Mouse (Mus musculus): ENCODE data around the gene Pigl. TPM values are rescaled to one million over a fixed set of nuclear protein-coding genes. Genes with fewer than 3 reads are reported as not detected.
"Not testable (repeated sequence)": the region's sequence is repeated elsewhere in the genome, so short reads cannot be mapped to it uniquely, and the experiment has no call there.

Gene Pigl
- polyA plus RNA-seq, 1 experiment from 2014 or later, result 15.9 TPM

DNA sequence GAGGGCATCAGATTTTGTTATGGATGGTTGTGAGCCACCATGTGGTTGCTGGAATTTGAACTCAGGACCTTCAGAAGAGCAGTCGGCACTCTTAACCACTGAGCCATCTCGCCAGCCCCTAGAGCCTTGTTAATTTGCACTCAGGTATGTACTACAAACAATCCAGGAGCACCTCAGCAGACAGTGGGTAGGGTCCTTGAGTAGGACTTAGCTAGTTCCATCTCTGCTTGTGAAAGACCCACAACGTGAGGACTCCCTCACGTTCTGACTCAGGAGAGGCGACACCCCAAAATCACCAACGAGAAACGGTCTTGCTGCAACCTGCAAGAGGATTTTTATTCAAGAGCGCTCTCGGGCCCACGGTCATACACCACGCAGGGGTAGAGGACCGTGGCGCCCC, 50.1 kb downstream of the Pigl start:
- DNase-seq (ENCODE audit: low spot score); H3K4me1 ChIP-seq; H3K27me3 ChIP-seq (replicated peaks; ENCODE audit: low read depth, poor library complexity, severe bottlenecking); H3K9me3 ChIP-seq; H3K27ac ChIP-seq (replicated peaks); H3K4me3 ChIP-seq: not testable (repeated sequence)
- WGBS, result 95% methylated on average over 13 of the region's 13 CpGs
- peaks cover 12% of the 10 kb centered on the region for H3K36me3 ChIP-seq (replicated peaks)

DNA sequence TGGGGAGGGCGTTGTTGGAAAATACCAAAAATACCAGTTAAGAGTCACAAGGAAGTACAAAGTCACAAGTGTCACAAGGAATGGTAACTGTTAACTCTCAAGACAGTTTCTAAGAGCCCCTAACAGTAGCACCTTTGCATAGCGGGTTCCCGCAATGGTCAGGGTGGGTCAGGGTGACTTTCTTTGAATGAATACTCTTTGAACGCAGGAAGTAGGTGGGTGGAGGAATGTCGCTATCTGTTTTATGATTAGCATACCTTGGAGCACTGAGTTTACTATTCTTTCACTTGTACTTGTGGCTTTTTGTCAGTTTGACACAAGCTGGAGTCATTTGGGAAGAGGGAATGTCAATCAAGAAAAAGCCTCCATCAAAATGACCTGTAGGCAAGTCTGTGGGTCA, 50.6 kb downstream of the Pigl start:
- not testable (repeated sequence) for H3K9me3 ChIP-seq; DNase-seq (ENCODE audit: low spot score); H3K4me1 ChIP-seq; H3K4me3 ChIP-seq; H3K27ac ChIP-seq (replicated peaks); H3K27me3 ChIP-seq (replicated peaks; ENCODE audit: low read depth, poor library complexity, severe bottlenecking)
- 95% methylated on average over 5 of the region's 5 CpGs for WGBS
- peaks cover 14% of the 10 kb centered on the region for H3K36me3 ChIP-seq (replicated peaks)

DNA sequence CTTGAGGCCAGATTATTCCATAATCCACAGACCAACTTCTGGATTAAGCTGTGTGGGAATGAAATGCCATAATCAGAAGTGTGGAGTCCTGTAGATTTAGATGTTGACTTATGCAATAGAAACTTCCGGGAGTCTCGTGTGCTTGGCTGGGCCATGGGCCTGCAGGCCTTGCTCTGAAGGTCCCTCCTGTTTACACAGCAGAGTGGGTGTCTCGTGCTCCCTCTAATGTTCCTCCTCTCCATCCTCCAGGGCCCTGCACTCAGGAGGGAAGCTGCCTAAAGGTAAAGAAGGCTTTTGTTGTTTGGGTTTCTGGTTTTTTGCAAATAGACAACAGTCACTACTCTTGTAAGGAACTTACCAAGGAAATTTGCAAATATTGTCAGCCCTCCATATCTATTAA, 51.3 kb downstream of the Pigl start:
- Histone ChIP-seq H3K36me3 (replicated peaks) (peaks cover 14% of the 10 kb centered on the region), H3K4me1 (no peaks in the 10 kb centered on the region), H3K27ac (replicated peaks) (no peak overlapping the region), H3K27me3 (replicated peaks; ENCODE audit: low read depth, poor library complexity, severe bottlenecking) (no peaks in the 10 kb centered on the region), H3K9me3 (no peaks in the 10 kb centered on the region), H3K4me3 (no peak overlapping the region)
- 82% methylated on average over 3 of the region's 3 CpGs for WGBS
- DNase-seq (ENCODE audit: low spot score), result no peak

DNA sequence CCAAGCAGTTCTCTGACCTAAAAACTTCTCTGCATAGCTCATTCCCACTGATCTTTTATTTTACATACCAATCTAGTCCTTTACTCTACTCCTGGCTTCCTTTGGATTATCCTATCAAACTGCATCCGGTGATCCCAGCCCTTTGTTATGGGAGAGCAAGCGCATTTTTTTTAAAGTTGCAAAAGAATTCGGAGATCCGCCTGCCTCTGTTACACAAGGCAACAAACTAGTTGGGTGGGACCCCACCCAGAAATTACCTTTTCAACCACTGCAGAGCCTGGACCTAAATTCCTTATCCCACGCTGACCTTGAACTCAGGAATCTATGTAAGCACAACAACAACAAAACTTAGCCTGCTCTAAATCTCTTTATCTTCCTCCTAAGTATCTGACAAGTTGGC, 52.7 kb downstream of the Pigl start:
- DNase-seq (ENCODE audit: low spot score), result no peak
- Histone ChIP-seq H3K4me3 (no peak overlapping the region), H3K9me3 (no peaks in the 10 kb centered on the region), H3K27me3 (replicated peaks; ENCODE audit: low read depth, poor library complexity, severe bottlenecking) (no peaks in the 10 kb centered on the region), H3K36me3 (replicated peaks) (peaks cover 9% of the 10 kb centered on the region), H3K4me1 (no peaks in the 10 kb centered on the region), H3K27ac (replicated peaks) (no peak overlapping the region)
- 87% methylated on average over 5 of the region's 5 CpGs for WGBS

DNA sequence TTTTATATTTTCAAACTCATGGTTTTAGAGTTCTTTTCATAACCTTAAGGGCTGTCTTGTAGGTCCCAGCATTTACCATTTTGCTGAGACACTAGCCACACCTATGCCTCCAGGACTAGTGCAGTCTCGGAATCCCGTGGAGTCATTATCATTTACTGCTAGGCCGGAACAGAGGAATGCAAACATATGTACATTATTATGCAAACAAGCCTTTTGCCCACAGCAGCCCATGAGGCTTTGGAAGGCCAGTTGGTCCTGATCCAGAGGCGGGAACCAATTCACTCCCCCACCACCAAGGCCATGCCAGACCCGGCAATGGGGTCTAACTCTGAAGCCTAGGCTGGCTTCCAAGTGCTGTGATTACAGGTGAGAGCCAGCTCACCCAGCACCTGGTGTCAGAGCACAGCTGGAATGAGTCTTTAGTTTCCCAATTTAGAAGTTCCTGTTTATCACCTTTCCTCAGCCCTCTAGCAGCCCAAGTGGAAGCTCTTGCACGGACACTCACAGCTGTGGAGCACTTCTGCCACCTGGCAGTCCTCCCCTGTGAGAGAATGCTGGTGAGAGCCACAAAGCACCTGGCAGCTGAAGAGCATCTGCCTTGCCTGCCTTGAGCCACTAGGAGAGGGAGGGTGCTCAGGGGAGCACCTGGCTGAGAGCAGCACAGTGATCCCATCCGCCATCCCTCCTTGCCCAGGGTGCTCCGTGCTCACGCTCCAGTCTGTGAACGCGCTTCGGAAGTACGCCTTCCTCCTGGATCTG, 53.4 kb downstream of the Pigl start:
- Histone ChIP-seq H3K27ac (replicated peaks) (no peak overlapping the region), H3K36me3 (replicated peaks) (peaks cover 9% of the 10 kb centered on the region)

DNA sequence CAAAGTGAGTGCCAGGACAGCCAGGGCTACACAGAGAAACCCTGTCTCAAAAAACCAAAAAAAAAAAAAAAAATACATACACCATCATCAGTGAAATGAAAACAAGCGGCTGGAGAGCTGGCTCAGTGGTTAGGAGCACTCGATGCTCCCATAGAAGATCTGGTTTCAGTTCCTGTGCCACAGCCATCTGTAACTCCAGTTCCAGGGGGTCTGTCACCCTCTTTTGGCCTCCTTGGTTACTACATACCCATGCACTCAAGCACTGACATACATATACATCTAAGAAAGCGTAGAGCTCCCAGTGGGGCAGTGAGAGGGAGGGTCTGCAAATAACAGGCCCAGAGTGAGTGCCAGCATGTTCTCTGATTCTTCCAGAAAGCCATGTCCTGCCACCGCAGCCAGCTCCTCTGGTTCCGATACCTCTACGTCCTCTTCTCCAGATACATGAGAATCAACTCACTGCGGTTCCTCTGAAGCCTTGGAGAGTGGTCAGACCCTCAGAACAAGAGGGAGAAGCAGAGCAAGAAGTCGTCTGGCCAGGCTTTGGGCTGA, 54.3 kb downstream of the Pigl start:
- H3K36me3 ChIP-seq (replicated peaks), result peaks cover 9% of the 10 kb centered on the region
- H3K4me3 ChIP-seq, result no peak overlapping the region
- 88% methylated on average over 8 of the region's 8 CpGs for WGBS

More for the DNA sequence above, 53.4 kb downstream of the Pigl start:
- no peaks in the 10 kb centered on the region for H3K9me3 ChIP-seq
- 83% methylated on average over 13 of the region's 13 CpGs for WGBS
- H3K4me1 ChIP-seq, result no peaks in the 10 kb centered on the region
- DNase-seq (ENCODE audit: low spot score), result no peak
- H3K27me3 ChIP-seq (replicated peaks; ENCODE audit: low read depth, poor library complexity, severe bottlenecking), result no peaks in the 10 kb centered on the region
- no peak overlapping the region for H3K4me3 ChIP-seq

DNA sequence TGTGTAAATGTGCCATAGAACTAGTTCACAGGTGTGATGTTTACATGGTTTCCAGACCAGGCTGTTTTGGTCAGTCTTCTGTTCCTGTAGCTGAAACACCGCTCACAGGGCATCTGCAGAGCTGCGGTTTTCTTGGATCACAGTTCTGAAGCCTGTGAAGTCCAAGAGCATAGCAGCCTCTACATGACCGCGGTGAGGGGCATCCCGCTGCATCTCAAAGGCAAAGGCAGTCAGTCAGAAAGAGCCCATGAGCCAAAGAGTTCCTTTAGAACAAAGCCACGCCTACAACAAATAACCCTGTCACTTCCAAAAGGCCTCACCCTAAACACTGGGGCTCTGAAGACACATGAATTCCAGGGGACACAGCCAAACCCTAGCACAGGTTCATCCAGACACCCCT, 55.1 kb downstream of the Pigl start:
- Histone ChIP-seq H3K27ac (replicated peaks) (no peak overlapping the region), H3K4me3 (no peak overlapping the region), H3K4me1 (peaks cover 5% of the 10 kb centered on the region; the same call in 1 of the 2 replicates), H3K9me3 (no peaks in the 10 kb centered on the region), H3K36me3 (replicated peaks) (peaks cover 9% of the 10 kb centered on the region), H3K27me3 (replicated peaks; ENCODE audit: low read depth, poor library complexity, severe bottlenecking) (no peaks in the 10 kb centered on the region)
- no peak for DNase-seq (ENCODE audit: low spot score)
- 82% methylated on average over 6 of the region's 6 CpGs for WGBS

More for the DNA sequence above, 54.3 kb downstream of the Pigl start:
- Histone ChIP-seq H3K27me3 (replicated peaks; ENCODE audit: low read depth, poor library complexity, severe bottlenecking) (no peaks in the 10 kb centered on the region), H3K4me1 (peaks cover 1% of the 10 kb centered on the region; the same call in 1 of the 2 replicates), H3K27ac (replicated peaks) (no peak overlapping the region), H3K9me3 (no peaks in the 10 kb centered on the region)
- DNase-seq (ENCODE audit: low spot score), result no peak

DNA sequence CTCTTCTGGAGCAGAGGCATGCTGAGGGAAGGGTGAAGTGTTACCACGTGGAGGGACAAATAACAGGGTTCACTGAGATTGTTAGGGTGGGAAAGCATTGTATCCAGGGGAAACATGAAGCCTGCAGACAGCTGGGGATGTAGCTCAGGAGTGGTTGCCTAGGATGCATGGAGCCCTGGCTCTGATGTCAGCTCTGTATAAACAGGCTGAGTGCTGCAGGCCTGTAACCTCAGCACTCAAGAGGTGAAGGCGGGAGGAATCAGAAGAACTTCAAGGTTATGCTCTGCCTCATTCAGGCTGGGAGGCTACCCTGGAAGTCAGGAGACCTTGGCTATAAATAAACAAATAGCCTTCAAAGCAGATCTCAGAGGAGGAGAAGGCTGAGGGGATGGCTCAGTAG, 60.7 kb downstream of the Pigl start:
- no peaks in the 10 kb centered on the region for H3K9me3 ChIP-seq
- no peaks in the 10 kb centered on the region for H3K36me3 ChIP-seq (replicated peaks)
- H3K27ac ChIP-seq (replicated peaks), result peak overlapping the region; percentile 54
- peaks cover 14% of the 10 kb centered on the region for H3K4me1 ChIP-seq
- no peak overlapping the region for H3K4me3 ChIP-seq
- WGBS, result 31% methylated on average over 2 of the region's 2 CpGs
- H3K27me3 ChIP-seq (replicated peaks; ENCODE audit: low read depth, poor library complexity, severe bottlenecking), result no peaks in the 10 kb centered on the region
- DNase-seq (ENCODE audit: low spot score), result peak; percentile 47

DNA sequence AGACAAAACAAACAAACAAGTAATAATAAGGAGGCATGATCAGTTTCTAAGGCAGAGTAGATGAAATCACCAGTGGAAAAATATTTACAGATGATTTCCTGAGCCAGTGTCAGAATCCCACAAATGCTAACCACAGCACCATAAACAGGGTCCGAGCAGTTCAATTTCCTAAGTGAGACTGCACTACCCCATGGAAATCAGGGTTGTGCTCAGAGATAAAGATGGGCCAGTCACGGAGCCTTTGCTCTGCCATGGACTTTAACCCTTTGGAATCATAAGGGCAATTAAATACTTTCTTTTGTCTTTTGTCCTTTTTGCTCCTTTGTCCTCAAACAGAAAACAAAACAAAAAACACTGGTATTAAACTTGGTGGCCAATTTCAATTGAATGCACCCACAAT, 64.0 kb downstream of the Pigl start:
- no peak for DNase-seq (ENCODE audit: low spot score)
- H3K36me3 ChIP-seq (replicated peaks), result peaks cover 10% of the 10 kb centered on the region
- H3K4me3 ChIP-seq, result no peak overlapping the region
- H3K27ac ChIP-seq (replicated peaks), result no peak overlapping the region
- H3K4me1 ChIP-seq, result peaks cover 28% of the 10 kb centered on the region
- no peaks in the 10 kb centered on the region for H3K9me3 ChIP-seq
- WGBS, result 71% methylated on average over 2 of the region's 2 CpGs
- H3K27me3 ChIP-seq (replicated peaks; ENCODE audit: low read depth, poor library complexity, severe bottlenecking), result no peaks in the 10 kb centered on the region

DNA sequence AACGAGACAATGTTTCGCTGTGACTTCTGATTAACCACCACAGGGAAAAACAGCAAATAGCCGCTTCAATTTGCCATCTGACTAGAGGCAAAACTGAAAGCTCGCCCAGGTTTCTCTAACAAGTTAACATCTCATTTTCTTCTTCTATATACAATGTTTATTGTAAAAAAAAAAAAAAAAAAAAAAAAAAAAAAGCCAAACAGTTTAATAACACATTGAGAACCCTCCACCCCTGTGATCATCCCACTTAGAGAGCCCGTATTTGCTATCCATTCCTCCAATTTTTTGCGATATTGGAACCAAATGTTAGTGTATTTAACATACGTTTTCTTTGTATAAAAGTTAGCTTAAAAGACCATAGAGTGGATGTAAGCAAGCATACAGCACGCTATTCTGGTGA, 78.8 kb downstream of the Pigl start:
- WGBS, result 85% methylated on average over 8 of the region's 8 CpGs
- H3K27me3 ChIP-seq (replicated peaks; ENCODE audit: low read depth, poor library complexity, severe bottlenecking), result peaks cover 41% of the 10 kb centered on the region
- no peak overlapping the region for H3K4me3 ChIP-seq
- H3K9me3 ChIP-seq, result no peaks in the 10 kb centered on the region
- H3K4me1 ChIP-seq, result peaks cover 24% of the 10 kb centered on the region
- DNase-seq (ENCODE audit: low spot score), result no peak
- no peak overlapping the region for H3K27ac ChIP-seq (replicated peaks)
- H3K36me3 ChIP-seq (replicated peaks), result peaks cover 19% of the 10 kb centered on the region

DNA sequence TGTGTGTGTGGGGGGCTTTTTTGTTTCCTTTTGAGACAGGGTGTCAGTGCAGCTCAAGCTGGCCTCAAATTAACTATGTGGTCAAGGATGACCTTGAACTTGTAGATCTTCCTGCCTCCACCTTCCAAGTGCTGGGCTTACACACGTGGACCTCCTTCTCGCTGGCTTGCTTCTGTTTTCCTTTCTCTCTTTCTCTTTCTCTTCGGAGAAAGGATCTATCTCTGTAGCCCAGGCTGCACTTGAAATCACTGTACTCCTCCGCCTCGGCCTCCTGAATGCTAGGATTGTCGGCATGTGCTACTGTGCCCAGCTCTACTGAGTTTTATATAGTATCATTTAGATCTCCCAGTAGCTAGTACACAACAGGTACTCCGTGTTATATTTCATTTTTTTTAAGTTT, 79.3 kb downstream of the Pigl start:
- no peaks in the 10 kb centered on the region for H3K9me3 ChIP-seq
- DNase-seq (ENCODE audit: low spot score), result no peak
- 37% methylated on average over 7 of the region's 7 CpGs for WGBS
- peaks cover 14% of the 10 kb centered on the region for H3K36me3 ChIP-seq (replicated peaks)
- H3K27ac ChIP-seq (replicated peaks), result no peak overlapping the region
- H3K4me3 ChIP-seq, result peak overlapping the region; percentile 87
- peaks cover 24% of the 10 kb centered on the region for H3K4me1 ChIP-seq
- H3K27me3 ChIP-seq (replicated peaks; ENCODE audit: low read depth, poor library complexity, severe bottlenecking), result peaks cover 41% of the 10 kb centered on the region

DNA sequence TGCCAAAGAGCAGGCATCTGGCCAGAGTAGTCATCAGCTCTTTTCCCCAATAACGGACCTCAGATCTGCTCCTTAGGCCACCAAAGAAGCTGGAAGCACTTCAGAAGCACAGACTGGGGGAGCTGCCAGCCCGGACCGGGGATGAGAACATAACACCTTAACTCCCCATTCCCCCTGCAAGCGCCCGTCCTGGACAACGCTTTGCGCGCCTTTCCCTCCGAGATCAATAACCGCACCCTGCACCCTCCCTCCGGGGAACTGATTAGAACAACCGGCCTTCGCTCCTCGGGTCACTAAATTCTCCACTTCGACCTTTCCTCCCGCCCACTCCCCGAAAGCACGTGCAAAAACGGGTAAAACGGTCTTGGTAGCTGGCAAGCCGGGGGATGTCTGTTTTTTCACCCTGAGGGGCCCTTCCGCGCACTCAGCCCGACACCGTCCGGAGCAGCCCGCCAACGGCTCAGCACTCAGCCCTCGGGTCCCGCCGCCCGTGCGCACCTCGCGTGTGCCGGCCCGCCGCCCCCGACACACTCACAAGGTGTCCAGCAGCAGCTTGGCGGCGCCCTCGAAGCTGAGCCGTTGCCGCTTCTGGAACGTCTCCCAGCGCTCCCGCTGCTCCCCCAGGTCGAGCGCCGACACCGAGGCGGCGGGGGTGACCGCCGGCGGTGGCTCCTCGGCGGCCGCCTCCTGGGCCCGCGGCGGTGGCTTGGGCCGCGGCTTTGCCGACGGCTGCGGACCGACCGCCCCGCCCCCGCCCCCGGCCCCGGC, 80.2 kb downstream of the Pigl start:
- H3K36me3 ChIP-seq (replicated peaks), result peaks cover 8% of the 10 kb centered on the region
- peaks cover 41% of the 10 kb centered on the region for H3K27me3 ChIP-seq (replicated peaks; ENCODE audit: low read depth, poor library complexity, severe bottlenecking)
- peak; percentile 75 for DNase-seq (ENCODE audit: low spot score)
- H3K27ac ChIP-seq (replicated peaks), result peak overlapping the region; percentile 93
- H3K9me3 ChIP-seq, result no peaks in the 10 kb centered on the region
- H3K4me3 ChIP-seq, result peak overlapping the region; percentile 87
- peaks cover 24% of the 10 kb centered on the region for H3K4me1 ChIP-seq
- under 1% methylated on average over 73 of the region's 73 CpGs for WGBS
